Mouse (Mus musculus): Measurements from ENCODE around the gene Osbpl3.

DNA sequence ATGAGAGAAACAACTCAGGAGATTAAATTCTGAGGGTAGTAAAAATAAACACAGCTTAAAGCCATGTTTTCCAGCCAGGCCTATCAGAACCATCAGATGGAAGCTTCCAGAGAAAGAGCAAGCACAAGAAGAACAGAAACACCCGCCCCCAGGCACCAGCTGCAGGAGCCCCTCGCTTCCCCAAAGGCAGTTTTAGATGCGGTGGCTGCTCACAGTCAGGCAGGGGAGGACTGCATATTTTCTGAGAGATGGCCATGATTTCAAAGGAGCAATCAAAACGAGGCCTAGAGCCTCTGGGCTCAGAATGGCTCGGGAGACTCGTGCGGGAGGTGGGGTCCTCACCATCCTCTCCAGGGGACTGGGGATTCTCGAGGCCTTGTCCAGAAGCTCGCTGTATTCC lies 133.4 kb downstream of the Osbpl3 start:
- TF ChIP-seq POLR2A (IDR thresholded peaks at IDR 0.05; ENCODE audit: insufficient read depth, low read length) (no peak), CTCF (IDR thresholded peaks at IDR 0.05; ENCODE audit: low read depth, low read length) (no peak)

All from ES-Bruce4 (cell line).